Mouse (Mus musculus) cortical plate, adult 2 months (tissue): ENCODE measurements around the gene Apobec1.

Source experiments
- CTCF ChIP-seq: fragments of 200-500 bp; IDR thresholded peaks from 2 replicates; pipeline ENCODE4 v1.5.1; 2011; ENCODE audit warnings: mild to moderate bottlenecking, control low read depth, low read length; ENCODE audit not compliant: insufficient read depth; ENCODE audit errors: extremely low read depth
- POLR2A ChIP-seq: fragments of 200-500 bp; IDR thresholded peaks from 2 replicates; pipeline ENCODE4 v1.6.1; 2011; ENCODE audit warnings: mild to moderate bottlenecking, low read length, control low read depth; ENCODE audit not compliant: insufficient read depth; ENCODE audit errors: extremely low read depth

DNA sequence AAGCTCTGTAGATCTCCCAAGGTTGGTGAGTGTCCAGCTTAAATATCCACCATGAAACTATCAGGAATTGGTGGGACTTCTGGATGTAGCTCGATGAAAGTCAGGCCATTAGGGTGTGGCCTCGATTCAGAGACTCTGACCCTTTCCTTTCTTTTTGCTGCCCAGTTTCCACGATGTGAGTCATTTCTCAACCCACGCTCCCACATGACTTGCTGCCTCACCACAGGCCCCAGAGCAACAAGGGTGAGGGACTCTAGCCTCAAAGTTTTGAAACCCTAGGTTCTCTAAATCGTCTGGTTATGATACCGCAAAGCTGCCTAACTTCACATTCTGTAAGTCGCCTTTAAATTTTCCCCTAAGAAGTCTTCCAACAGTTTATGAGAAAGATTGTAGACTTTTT lies 33.1 kb upstream of the Apobec1 start:
- TF ChIP-seq CTCF (no peak), POLR2A (no peak)
